Mouse (Mus musculus) liver, embryonic 16.5 days (tissue): ENCODE measurements at regions not wholly inside any gene's neighbourhood (a gene's known extent, or its start where the extent isn't known, plus 50 kb on each side); places are given as distances from the start of the nearest gene placed in this dataset.

Source experiments
- ATAC-seq: fragments of 200-750 bp; cut with Nextera tagmentation; 2 replicates; pipeline ENCODE4 v1.8.0; 2017; ENCODE audit warnings: low read depth, mild to moderate bottlenecking, moderate number of reproducible peaks, moderate library complexity
- H3K27ac ChIP-seq: fragments of 300-500 bp; sonication (generic); 2 replicates; pipeline ENCODE4 v1.5.1; 2014; ENCODE audit warnings: mild to moderate bottlenecking, low read length
- H3K27me3 ChIP-seq: fragments of 300-500 bp; sonication (generic); 2 replicates; pipeline ENCODE4 v1.6.1; 2014; ENCODE audit warnings: low read depth, low read length, mixed read lengths; ENCODE audit not compliant: control insufficient read depth, insufficient read depth
- H3K36me3 ChIP-seq: fragments of 300-500 bp; sonication (generic); 2 replicates; pipeline ENCODE4 v1.6.1; 2014; ENCODE audit warnings: mild to moderate bottlenecking; ENCODE audit not compliant: control insufficient read depth, insufficient read depth
- H3K4me1 ChIP-seq: fragments of 300-500 bp; sonication (generic); 2 replicates; pipeline ENCODE4 v1.6.1; 2014; ENCODE audit warnings: low read depth, low read length, mixed read lengths; ENCODE audit not compliant: control insufficient read depth
- H3K4me2 ChIP-seq: fragments of 300-500 bp; sonication (generic); 2 replicates; pipeline ENCODE4 v1.6.1; 2014; ENCODE audit warnings: low read depth, low read length, mixed read lengths
- H3K4me3 ChIP-seq: fragments of 300-500 bp; sonication (generic); 2 replicates; pipeline ENCODE4 v1.5.1; 2014; ENCODE audit warnings: low read depth, mild to moderate bottlenecking, low read length
- H3K9ac ChIP-seq: fragments of 300-500 bp; sonication (generic); 2 replicates; pipeline ENCODE4 v1.6.1; 2014; ENCODE audit warnings: low read depth, low read length
- H3K9me3 ChIP-seq: fragments of 300-500 bp; sonication (generic); replicated peaks from 2 replicates; pipeline ENCODE4 v1.6.1; 2016; ENCODE audit warnings: low read length; ENCODE audit not compliant: control insufficient read depth
- WGBS: fragments of 180-500 bp; shearing (Covaris S2); extraction: QIAGEN DNeasy Blood & Tissue Kit; methylation state at CpG from one replicate; pipeline ENCODE4 v1.1.7; 2014; ENCODE audit not compliant: insufficient replicate concordance; 5-methylcytosine and 5-hydroxymethylcytosine counted together

- Histone ChIP-seq H3K9ac (no peak overlapping the region), H3K27ac (no peak overlapping the region), H3K4me3 (no peak overlapping the region), H3K27me3 (no peaks in the 10 kb centered on the region), H3K36me3 (no peaks in the 10 kb centered on the region), H3K4me2 (no peak overlapping the region), H3K4me1 (no peaks in the 10 kb centered on the region), H3K9me3 (no peaks in the 10 kb centered on the region)
- ATAC-seq = no peak
- WGBS = 20% methylated on average over 4 of the region's 4 CpGs
Observed at GRCm38 (mm10) chr2:92836203-92836602, 78.7 kb upstream of the Syt13 start.

- no peak overlapping the region for H3K9ac ChIP-seq
- H3K27ac ChIP-seq = no peak overlapping the region
- H3K9me3 ChIP-seq = no peaks in the 10 kb centered on the region
- no peak for ATAC-seq
- no peak overlapping the region for H3K4me3 ChIP-seq
- no peaks in the 10 kb centered on the region for H3K27me3 ChIP-seq
- 66% methylated on average over 5 of the region's 5 CpGs for WGBS
- no peak overlapping the region for H3K4me2 ChIP-seq
- H3K4me1 ChIP-seq = no peaks in the 10 kb centered on the region
- no peaks in the 10 kb centered on the region for H3K36me3 ChIP-seq
Observed at GRCm38 (mm10) chr2:92838012-92838411, 76.9 kb upstream of the Syt13 start.

- Histone ChIP-seq H3K27me3 (no peaks in the 10 kb centered on the region), H3K36me3 (no peaks in the 10 kb centered on the region), H3K9me3 (no peaks in the 10 kb centered on the region), H3K9ac (no peak overlapping the region), H3K27ac (no peak overlapping the region), H3K4me2 (no peak overlapping the region), H3K4me1 (no peaks in the 10 kb centered on the region), H3K4me3 (no peak overlapping the region)
- WGBS = 11% methylated on average over 4 of the region's 4 CpGs
- no peak for ATAC-seq
Observed at GRCm38 (mm10) chr2:92840009-92840408, 74.9 kb upstream of the Syt13 start.

GRCm38 (mm10) chr2:92841626-92842025 is 73.3 kb upstream of the Syt13 start:
- Histone ChIP-seq H3K4me2 (no peak overlapping the region), H3K36me3 (no peaks in the 10 kb centered on the region), H3K9ac (no peak overlapping the region), H3K27me3 (no peaks in the 10 kb centered on the region), H3K4me1 (no peaks in the 10 kb centered on the region), H3K27ac (no peak overlapping the region), H3K4me3 (no peak overlapping the region), H3K9me3 (no peaks in the 10 kb centered on the region)
- ATAC-seq = no peak
- 39% methylated on average over 3 of the region's 3 CpGs for WGBS

GRCm38 (mm10) chr2:92845061-92845769 is 69.7 kb upstream of the Syt13 start:
- Histone ChIP-seq H3K9me3 (no peaks in the 10 kb centered on the region), H3K27me3 (no peaks in the 10 kb centered on the region), H3K9ac (no peak overlapping the region), H3K4me2 (no peak overlapping the region), H3K27ac (no peak overlapping the region), H3K36me3 (no peaks in the 10 kb centered on the region), H3K4me3 (no peak overlapping the region), H3K4me1 (no peaks in the 10 kb centered on the region)
- 45% methylated on average over 14 of the region's 14 CpGs for WGBS
- ATAC-seq = no peak

- Histone ChIP-seq H3K36me3 (no peaks in the 10 kb centered on the region), H3K27me3 (no peaks in the 10 kb centered on the region), H3K9me3 (no peaks in the 10 kb centered on the region), H3K4me2 (no peak overlapping the region), H3K4me1 (no peaks in the 10 kb centered on the region), H3K27ac (no peak overlapping the region), H3K9ac (no peak overlapping the region), H3K4me3 (no peak overlapping the region)
- 60% methylated on average over 13 of the region's 13 CpGs for whole genome bisulfite sequencing
- ATAC-seq = no peak
Observed at GRCm38 (mm10) chr2:92848962-92849361, 65.9 kb upstream of the Syt13 start.

GRCm38 (mm10) chr2:92851336-92851735 is 63.6 kb upstream of the Syt13 start:
- Histone ChIP-seq H3K9me3 (no peaks in the 10 kb centered on the region), H3K4me1 (no peaks in the 10 kb centered on the region), H3K36me3 (no peaks in the 10 kb centered on the region), H3K4me2 (no peak overlapping the region), H3K27ac (no peak overlapping the region), H3K27me3 (no peaks in the 10 kb centered on the region), H3K9ac (no peak overlapping the region), H3K4me3 (no peak overlapping the region)
- no peak for ATAC-seq
- 40% methylated on average over 5 of the region's 5 CpGs for WGBS

- Histone ChIP-seq H3K4me2 (no peak overlapping the region), H3K9me3 (no peaks in the 10 kb centered on the region), H3K9ac (no peak overlapping the region), H3K4me3 (no peak overlapping the region), H3K4me1 (no peaks in the 10 kb centered on the region), H3K27ac (no peak overlapping the region), H3K36me3 (no peaks in the 10 kb centered on the region), H3K27me3 (no peaks in the 10 kb centered on the region)
- ATAC-seq = no peak
- 64% methylated on average over 3 of the region's 3 CpGs for WGBS
Observed at GRCm38 (mm10) chr2:92853175-92853574, 61.7 kb upstream of the Syt13 start.

GRCm38 (mm10) chr2:92854331-92854730 is 60.6 kb upstream of the Syt13 start:
- Histone ChIP-seq H3K36me3 (no peaks in the 10 kb centered on the region), H3K27me3 (no peaks in the 10 kb centered on the region), H3K4me2 (no peak overlapping the region), H3K9ac (no peak overlapping the region), H3K4me3 (no peak overlapping the region), H3K9me3 (no peaks in the 10 kb centered on the region), H3K27ac (no peak overlapping the region), H3K4me1 (no peaks in the 10 kb centered on the region)
- ATAC-seq = no peak
- 47% methylated on average over 4 of the region's 4 CpGs for WGBS
